Comparison of ENCODE assay signal across 8 mouse cellular contexts in the genomic region with DNA sequence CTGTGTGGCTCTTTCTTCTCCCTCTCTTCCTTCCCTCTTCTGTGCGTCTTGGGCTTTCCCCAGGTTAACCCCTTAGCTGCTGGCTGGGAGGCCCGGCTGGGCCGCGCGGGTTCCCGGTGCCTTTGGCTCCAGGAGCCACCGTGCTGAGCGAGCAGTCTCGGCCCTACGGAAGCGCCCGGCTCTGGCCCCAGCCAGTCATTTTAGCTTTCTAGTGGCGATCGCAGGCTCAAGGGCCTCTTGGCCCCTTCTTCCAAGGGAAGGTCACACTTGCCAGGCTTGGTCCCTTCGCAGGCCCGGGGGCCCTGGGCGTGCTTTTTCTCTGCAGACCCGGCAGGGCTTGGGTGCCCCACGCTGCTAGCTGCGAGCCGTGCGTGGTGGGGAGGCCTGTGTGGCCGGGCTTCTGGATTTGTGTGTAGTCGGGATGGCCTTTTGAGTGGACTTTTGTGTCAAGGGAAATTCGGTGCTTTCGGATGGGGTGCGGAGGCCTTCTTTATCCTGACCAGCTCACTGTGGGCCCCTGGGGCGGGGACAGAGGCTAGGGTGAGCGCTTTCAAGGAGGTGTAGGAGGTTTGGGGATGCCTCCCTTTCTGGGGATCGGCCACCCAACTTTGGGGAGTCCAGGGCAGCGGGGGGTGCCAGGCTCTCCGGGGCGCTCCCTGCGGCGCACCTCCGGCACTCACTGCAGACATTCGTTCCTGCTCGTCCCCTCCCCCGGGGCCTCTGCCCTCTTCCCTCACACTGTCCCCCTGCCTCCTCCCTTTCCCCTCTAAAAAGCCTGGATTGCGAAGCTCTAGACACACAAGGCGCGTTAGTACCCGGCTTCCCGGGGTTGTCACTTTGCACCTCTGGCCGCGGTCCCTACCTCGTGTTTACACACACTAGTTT. TPM values are rescaled to one million over a fixed set of nuclear protein-coding genes. Genes with fewer than 3 reads are reported as not detected.
DNase-seq lines count a peak whose midpoint lies in the region; ATAC-seq lines count a peak whose summit lies in the region.

No protein-coding gene starts in this region.

- peak; percentile 32; the same call in 1 of the 2 replicates for ATAC-seq in liver, embryonic 15.5 days (ENCODE audit: insufficient read depth)
- peak; percentile 56 for ATAC-seq in neural tube, embryonic 12.5 days (ENCODE audit: low FRiP score, low read depth)

- peak overlapping the region; percentile 70 for H3K27ac ChIP-seq in liver, embryonic 15.5 days (replicated peaks)
- peak overlapping the region; percentile 81 for H3K27ac ChIP-seq in neural tube, embryonic 12.5 days

- DNase-seq in cerebellum, postnatal 14 days: peak; percentile 47 to 53
- DNase-seq in cerebellum, adult 11-12 months: no peak
- DNase-seq in embryo, embryonic 10.5 days (ENCODE audit: low spot score): peak; percentile 87
- DNase-seq in heart, adult 8-10 months (ENCODE audit: low spot score): peak; percentile 63
- DNase-seq in kidney, adult 8-10 months: peak; percentile 59 to 63
- DNase-seq in thymus, postnatal 10 days (ENCODE audit: low spot score in 2 of 2): peak; percentile 10 to 12

- peaks cover 24% of the 10 kb centered on the region for H3K4me1 ChIP-seq in liver, embryonic 15.5 days (replicated peaks)
- H3K4me1 ChIP-seq in neural tube, embryonic 12.5 days: peaks cover 54% of the 10 kb centered on the region

- H3K4me3 ChIP-seq in liver, embryonic 15.5 days (replicated peaks): peak overlapping the region; percentile 61
- H3K4me3 ChIP-seq in neural tube, embryonic 12.5 days: peak overlapping the region; percentile 67

- peaks cover 97% of the 10 kb centered on the region for H3K27me3 ChIP-seq in liver, embryonic 15.5 days
- peaks cover 5% of the 10 kb centered on the region; the same call in 1 of the 2 replicates for H3K27me3 ChIP-seq in neural tube, embryonic 12.5 days (replicated peaks)

- H3K4me2 ChIP-seq in liver, embryonic 15.5 days: peak overlapping the region; percentile 68
- H3K4me2 ChIP-seq in neural tube, embryonic 12.5 days (replicated peaks): peak overlapping the region; percentile 83

- H3K9ac ChIP-seq in liver, embryonic 15.5 days: peak overlapping the region; percentile 46
- peak overlapping the region; percentile 82 for H3K9ac ChIP-seq in neural tube, embryonic 12.5 days

- under 1% methylated on average over 47 of the region's 47 CpGs for WGBS in liver, embryonic 15.5 days (ENCODE audit: insufficient replicate concordance)
- WGBS in neural tube, embryonic 12.5 days: under 1% methylated on average over 47 of the region's 47 CpGs

- no peaks in the 10 kb centered on the region for H3K9me3 ChIP-seq in liver, embryonic 15.5 days (replicated peaks)
- no peaks in the 10 kb centered on the region for H3K9me3 ChIP-seq in neural tube, embryonic 12.5 days

- H3K36me3 ChIP-seq in liver, embryonic 15.5 days (replicated peaks): no peaks in the 10 kb centered on the region
- no peaks in the 10 kb centered on the region for H3K36me3 ChIP-seq in neural tube, embryonic 12.5 days

RNA-seq across cellular contexts. Expression of gene Tcf7l2, which starts 2.2 kb away (rescaled TPM):
- 10 to 100 TPM in 3 of 4 experiments, 1 to 10 TPM in 1; 10.0 to 14.7 (median 12.3) TPM for total RNA-seq in heart, adult 8-10 months (2022)
- polyA plus RNA-seq in liver, embryonic 15.5 days (2015; fragmentation: Nextera tagmentation; extraction: Ambion mirVana): 18.1 and 19.3 TPM in 2 replicates
- 39.1 and 39.5 TPM in 2 replicates for polyA plus RNA-seq in neural tube, embryonic 12.5 days (2016; fragmentation: Nextera tagmentation; extraction: Ambion mirVana)
